ENCODE assay signal across 9 mouse cellular contexts in the genomic region with DNA sequence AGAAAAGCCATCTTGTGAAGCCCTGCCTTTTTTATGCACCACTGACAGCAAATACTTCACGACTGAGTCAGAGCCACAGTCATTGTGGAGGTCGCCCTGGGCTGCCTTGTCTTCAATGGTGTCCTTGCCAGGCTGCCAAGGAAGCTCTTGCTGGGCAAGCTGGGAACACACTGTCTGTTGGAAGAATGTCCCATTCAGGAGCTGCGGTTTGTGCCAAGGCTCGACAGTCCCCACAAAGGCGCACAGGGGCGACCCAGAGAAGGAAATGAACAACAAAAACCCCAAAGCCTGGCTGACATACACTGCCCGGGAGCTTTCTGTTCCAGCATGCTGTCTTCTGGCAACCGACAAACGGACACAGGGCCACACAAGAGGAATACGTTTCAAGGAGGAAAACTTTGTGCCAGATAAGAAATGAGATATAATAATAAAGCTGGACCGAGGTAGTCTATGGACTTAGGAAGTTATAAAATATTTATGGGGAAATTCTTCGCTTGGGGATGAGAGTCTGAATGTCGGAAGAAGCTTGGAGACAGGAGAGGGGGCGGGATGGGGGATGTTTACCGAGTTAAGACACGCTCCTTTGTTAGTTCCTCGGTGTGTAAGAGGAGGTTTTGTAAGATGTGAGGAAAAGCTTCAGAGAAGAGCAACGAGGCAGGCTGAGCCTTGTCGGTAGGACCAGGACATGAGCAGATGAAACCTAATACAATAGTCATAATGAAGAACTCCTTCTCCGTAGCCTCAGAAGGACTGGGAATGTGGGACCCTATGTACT.
A peak's percentile ranks its signal among the peaks of the same experiment; 100 is the strongest.
DNase-seq lines count a peak whose midpoint lies in the region; ATAC-seq and TF ChIP-seq lines count a peak whose summit lies in the region.
"Had no signal": no experiment of that assay in that cellular context is flagged by ENCODE, and none has a peak within 500 bp of the region (broad histone marks: within the 10 kb centered on the region; RNA-seq: fewer than 3 reads in every experiment).

No protein-coding gene starts in this region.

- no peaks in the 10 kb centered on the region for H3K36me3 ChIP-seq in embryonic facial prominence, embryonic 10.5 days (replicated peaks)
- H3K36me3 ChIP-seq in intestine, embryonic 16.5 days (ENCODE audit: control insufficient read depth, insufficient read depth, low read length) = no peaks in the 10 kb centered on the region
- no peaks in the 10 kb centered on the region for H3K36me3 ChIP-seq in limb, embryonic 14.5 days (ENCODE audit: control insufficient read depth, insufficient read depth, low read length)

- peak; percentile 41 for DNase-seq in layer of hippocampus, adult 11-12 months (ENCODE audit: low spot score)
- DNase-seq in layer of hippocampus, adult 9-10 months (ENCODE audit: low spot score) = no peak
- peak; percentile 12 for DNase-seq in embryonic facial prominence, embryonic 10.5 days (ENCODE audit: low spot score)
- peak; percentile 61 to 71 for DNase-seq in heart, adult 18-20 months
- DNase-seq in limb, embryonic 14.5 days (ENCODE audit: low spot score) = no peak
- DNase-seq in B cell, adult 2 months = no peak

- no peak for TF ChIP-seq CTCF in olfactory bulb, adult 2 months (IDR thresholded peaks at IDR 0.05; ENCODE audit: insufficient read depth, low read depth, low read length)

- ATAC-seq in intestine, embryonic 16.5 days = peak; percentile 55; the same call in 1 of the 2 replicates
- no peak for ATAC-seq in limb, embryonic 14.5 days (ENCODE audit: low FRiP score, low read depth)

- H3K4me2 ChIP-seq in intestine, embryonic 16.5 days (ENCODE audit: low read depth, low read length) = peak overlapping the region; percentile 21
- H3K4me2 ChIP-seq in limb, embryonic 14.5 days (replicated peaks; ENCODE audit: low read depth, low read length, severe bottlenecking) = peak overlapping the region; percentile 15; the same call in 1 of the 2 replicates

- TF ChIP-seq POLR2A in limb, embryonic 14.5 days (IDR thresholded peaks at IDR 0.05; ENCODE audit: borderline replicate concordance, extremely low read depth, insufficient read depth, insufficient read length) = no peak
- no peak for TF ChIP-seq POLR2A in olfactory bulb, adult 2 months (IDR thresholded peaks at IDR 0.05; ENCODE audit: insufficient read depth, low read depth, low read length)

- no peak overlapping the region for H3K9ac ChIP-seq in intestine, embryonic 16.5 days (ENCODE audit: low read depth, low read length)
- H3K9ac ChIP-seq in limb, embryonic 14.5 days (ENCODE audit: low read depth, low read length, severe bottlenecking) = no peak overlapping the region

- H3K9me3 ChIP-seq in embryonic facial prominence, embryonic 10.5 days = no peaks in the 10 kb centered on the region
- H3K9me3 ChIP-seq in intestine, embryonic 16.5 days (ENCODE audit: control insufficient read depth, low read length) = no peaks in the 10 kb centered on the region
- H3K9me3 ChIP-seq in limb, embryonic 14.5 days (ENCODE audit: control insufficient read depth, low read length) = no peaks in the 10 kb centered on the region

- 21% methylated on average over 20 of the region's 20 CpGs for WGBS in embryonic facial prominence, embryonic 10.5 days
- WGBS in intestine, embryonic 16.5 days = 18% methylated on average over 20 of the region's 20 CpGs
- WGBS in limb, embryonic 14.5 days = 32% methylated on average over 20 of the region's 20 CpGs
- 20% methylated on average over 20 of the region's 20 CpGs for WGBS in olfactory bulb, adult 2 months

- H3K4me1 ChIP-seq in embryonic facial prominence, embryonic 10.5 days = peaks cover 57% of the 10 kb centered on the region
- H3K4me1 ChIP-seq in intestine, embryonic 16.5 days (ENCODE audit: control insufficient read depth, insufficient read depth, low read length) = peaks cover 20% of the 10 kb centered on the region
- peaks cover 27% of the 10 kb centered on the region for H3K4me1 ChIP-seq in limb, embryonic 14.5 days (ENCODE audit: control insufficient read depth, insufficient read depth, low read length)
- peaks cover 7% of the 10 kb centered on the region for H3K4me1 ChIP-seq in olfactory bulb, adult 2 months (ENCODE audit: control insufficient read depth, insufficient read depth, low read length)

- 0 out of 2 replicates have a peak overlapping the region, but pooled peaks have one; percentile 26 for H3K4me3 ChIP-seq in embryonic facial prominence, embryonic 10.5 days
- no peak overlapping the region for H3K4me3 ChIP-seq in intestine, embryonic 16.5 days (ENCODE audit: low read length)
- H3K4me3 ChIP-seq in limb, embryonic 14.5 days (replicated peaks; ENCODE audit: low read length) = no peak overlapping the region
- no peak overlapping the region for H3K4me3 ChIP-seq in olfactory bulb, adult 2 months (ENCODE audit: insufficient read depth, low read depth, low read length)
- H3K4me3 ChIP-seq: erythroblast, embryonic 14.5 days had no signal

- H3K27ac ChIP-seq in embryonic facial prominence, embryonic 10.5 days (replicated peaks) = peak overlapping the region; percentile 31
- no peak overlapping the region for H3K27ac ChIP-seq in intestine, embryonic 16.5 days (ENCODE audit: low read length)
- peak overlapping the region; percentile 26; the same call in 1 of the 2 replicates for H3K27ac ChIP-seq in limb, embryonic 14.5 days (replicated peaks; ENCODE audit: low read depth, low read length)
- peak overlapping the region; percentile 10; the same call in 1 of the 2 replicates for H3K27ac ChIP-seq in olfactory bulb, adult 2 months (ENCODE audit: insufficient read depth, low read depth, low read length)

- H3K27me3 ChIP-seq in embryonic facial prominence, embryonic 10.5 days (replicated peaks; ENCODE audit: low read depth, poor library complexity, severe bottlenecking) = peaks cover 14% of the 10 kb centered on the region
- no peaks in the 10 kb centered on the region for H3K27me3 ChIP-seq in intestine, embryonic 16.5 days (replicated peaks; ENCODE audit: control insufficient read depth, insufficient read depth, low read length)
- no peaks in the 10 kb centered on the region for H3K27me3 ChIP-seq in limb, embryonic 14.5 days (ENCODE audit: control insufficient read depth, insufficient read depth, low read length)

Comparison
In these comparisons a context has a peak if more than half of its experiments do, and no peak if none do; other contexts are left out.
1. DNase-seq: peak in layer of hippocampus, adult 11-12 months (single experiment), embryonic facial prominence, embryonic 10.5 days (single experiment) and heart, adult 18-20 months (2 of 2); none in layer of hippocampus, adult 9-10 months (single experiment), limb, embryonic 14.5 days (single experiment) and B cell, adult 2 months (0 of 2).